In the genomic region with DNA sequence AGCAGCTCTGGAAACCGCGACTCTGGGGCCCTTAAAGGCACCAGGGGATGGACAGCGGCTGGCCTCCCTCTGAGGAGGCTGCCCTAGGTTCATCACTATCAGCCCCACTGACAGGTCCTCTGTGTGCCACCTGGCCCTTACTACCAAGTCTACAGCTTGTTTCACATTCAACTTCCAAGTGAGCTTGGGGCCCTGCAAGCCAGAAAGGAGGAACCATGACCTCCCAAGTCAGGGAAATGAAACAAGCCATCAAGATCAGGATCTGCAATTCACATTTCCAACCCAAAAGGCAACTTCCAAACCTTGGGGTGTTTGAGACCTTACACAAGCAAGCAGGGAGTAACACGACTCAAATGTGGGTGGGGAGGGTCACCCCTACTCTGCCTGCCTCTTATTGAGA, we compare ENCODE assay signal across 12 mouse cellular contexts. TPM values are rescaled to one million over a fixed set of nuclear protein-coding genes. Genes with fewer than 3 reads are reported as not detected.
DNase-seq lines count a peak whose midpoint lies in the region; ATAC-seq and TF ChIP-seq lines count a peak whose summit lies in the region.
"Had no signal": no experiment of that assay in that cellular context is flagged by ENCODE, and none has a peak within 500 bp of the region (broad histone marks: within the 10 kb centered on the region; RNA-seq: fewer than 3 reads in every experiment).

No protein-coding gene starts in this region.

- 67% methylated on average over 4 of the region's 4 CpGs for WGBS in liver, postnatal 0 days (ENCODE audit: insufficient replicate concordance)
- 41% methylated on average over 4 of the region's 4 CpGs for WGBS in liver, embryonic 12.5 days (ENCODE audit: insufficient replicate concordance)
- WGBS in forebrain, embryonic 14.5 days, result 40% methylated on average over 4 of the region's 4 CpGs
- 68% methylated on average over 4 of the region's 4 CpGs for WGBS in limb, embryonic 11.5 days
- WGBS in neural tube, embryonic 14.5 days, result 40% methylated on average over 4 of the region's 4 CpGs

- peaks cover 5% of the 10 kb centered on the region; the same call in 1 of the 2 replicates for H3K4me1 ChIP-seq in liver, postnatal 0 days (ENCODE audit: insufficient read depth)
- peaks cover 14% of the 10 kb centered on the region for H3K4me1 ChIP-seq in liver, embryonic 12.5 days
- H3K4me1 ChIP-seq in forebrain, embryonic 14.5 days (ENCODE audit: control insufficient read depth, insufficient read depth, low read length), result peaks cover 19% of the 10 kb centered on the region
- peaks cover 12% of the 10 kb centered on the region for H3K4me1 ChIP-seq in limb, embryonic 11.5 days (ENCODE audit: control insufficient read depth, insufficient read depth, low read length)
- H3K4me1 ChIP-seq in neural tube, embryonic 14.5 days (ENCODE audit: control insufficient read depth, insufficient read depth, low read length), result peaks cover 21% of the 10 kb centered on the region; the same call in 1 of the 2 replicates

- DNase-seq in liver, postnatal 0 days, result no peak
- DNase-seq in forebrain, embryonic 14.5 days (ENCODE audit: low spot score), result no peak
- no peak for DNase-seq in limb, embryonic 11.5 days (ENCODE audit: low spot score)
- DNase-seq in gastrocnemius, adult 18-20 months (ENCODE audit: low spot score), result no peak
- DNase-seq in left cerebral cortex, adult 8-10 months (ENCODE audit: low spot score in 2 of 2), result no peak
- DNase-seq: kidney, postnatal 14 days; liver, embryonic 13.5 days had no signal

- peaks cover 7% of the 10 kb centered on the region; the same call in 1 of the 2 replicates for H3K27me3 ChIP-seq in liver, postnatal 0 days (ENCODE audit: insufficient read depth, low read length)
- H3K27me3 ChIP-seq in liver, embryonic 12.5 days (replicated peaks), result peaks cover 41% of the 10 kb centered on the region
- no peaks in the 10 kb centered on the region for H3K27me3 ChIP-seq in forebrain, embryonic 14.5 days (replicated peaks; ENCODE audit: control insufficient read depth, insufficient read depth, low read length)
- H3K27me3 ChIP-seq in limb, embryonic 11.5 days (ENCODE audit: control insufficient read depth, insufficient read depth, low read length), result no peaks in the 10 kb centered on the region
- no peaks in the 10 kb centered on the region for H3K27me3 ChIP-seq in neural tube, embryonic 14.5 days (ENCODE audit: control insufficient read depth, insufficient read depth, low read length)

- no peaks in the 10 kb centered on the region for H3K9me3 ChIP-seq in liver, postnatal 0 days (ENCODE audit: low read length)
- H3K9me3 ChIP-seq in liver, embryonic 12.5 days (replicated peaks), result no peaks in the 10 kb centered on the region
- no peaks in the 10 kb centered on the region for H3K9me3 ChIP-seq in forebrain, embryonic 14.5 days (replicated peaks; ENCODE audit: control insufficient read depth, low read length)
- H3K9me3 ChIP-seq in limb, embryonic 11.5 days (ENCODE audit: control insufficient read depth, low read length), result no peaks in the 10 kb centered on the region
- no peaks in the 10 kb centered on the region for H3K9me3 ChIP-seq in neural tube, embryonic 14.5 days (ENCODE audit: control insufficient read depth, low read length)
- H3K9me3 ChIP-seq: liver, embryonic 13.5 days had no signal

- peak overlapping the region; percentile 6; the same call in 1 of the 2 replicates for H3K4me2 ChIP-seq in liver, postnatal 0 days (ENCODE audit: low read depth, low read length)
- no peak overlapping the region for H3K4me2 ChIP-seq in liver, embryonic 12.5 days
- H3K4me2 ChIP-seq in forebrain, embryonic 14.5 days (ENCODE audit: low read length), result peak overlapping the region; percentile 72
- peak overlapping the region; percentile 76 for H3K4me2 ChIP-seq in limb, embryonic 11.5 days (ENCODE audit: low read depth, severe bottlenecking)
- peak overlapping the region; percentile 51 for H3K4me2 ChIP-seq in neural tube, embryonic 14.5 days (ENCODE audit: low read depth, low read length)

- H3K4me3 ChIP-seq in liver, postnatal 0 days (ENCODE audit: low read depth, low read length), result no peak overlapping the region
- no peak overlapping the region for H3K4me3 ChIP-seq in liver, embryonic 12.5 days
- H3K4me3 ChIP-seq in forebrain, embryonic 14.5 days (ENCODE audit: low read depth, low read length), result peak overlapping the region; percentile 87
- H3K4me3 ChIP-seq in limb, embryonic 11.5 days (ENCODE audit: low read depth, low read length), result peak overlapping the region; percentile 89
- peak overlapping the region; percentile 60 for H3K4me3 ChIP-seq in neural tube, embryonic 14.5 days (ENCODE audit: low read depth, low read length)
- H3K4me3 ChIP-seq: liver, embryonic 13.5 days had no signal

- H3K9ac ChIP-seq in liver, postnatal 0 days (replicated peaks), result no peak overlapping the region
- H3K9ac ChIP-seq in liver, embryonic 12.5 days, result no peak overlapping the region
- H3K9ac ChIP-seq in forebrain, embryonic 14.5 days (ENCODE audit: low read length), result peak overlapping the region; percentile 90
- H3K9ac ChIP-seq in limb, embryonic 11.5 days (ENCODE audit: low read length), result 0 out of 2 replicates have a peak overlapping the region, but pooled peaks have one; percentile 81
- 0 out of 2 replicates have a peak overlapping the region, but pooled peaks have one; percentile 71 for H3K9ac ChIP-seq in neural tube, embryonic 14.5 days (replicated peaks; ENCODE audit: low read depth, low read length)
- H3K9ac ChIP-seq: liver, embryonic 13.5 days had no signal

- H3K27ac ChIP-seq in liver, postnatal 0 days (ENCODE audit: low read depth), result no peak overlapping the region
- H3K27ac ChIP-seq in liver, embryonic 12.5 days, result no peak overlapping the region
- no peak overlapping the region for H3K27ac ChIP-seq in forebrain, embryonic 14.5 days (ENCODE audit: low read depth, low read length)
- H3K27ac ChIP-seq in limb, embryonic 11.5 days (replicated peaks; ENCODE audit: low read depth, low read length), result no peak overlapping the region
- no peak overlapping the region for H3K27ac ChIP-seq in neural tube, embryonic 14.5 days (ENCODE audit: low read depth, low read length)
- H3K27ac ChIP-seq: liver, embryonic 13.5 days had no signal

- no peak for TF ChIP-seq CTCF in liver, postnatal 0 days (IDR thresholded peaks at IDR 0.05; ENCODE audit: low read depth)

- H3K36me3 ChIP-seq in liver, postnatal 0 days (replicated peaks; ENCODE audit: insufficient read depth, low read length), result no peaks in the 10 kb centered on the region
- no peaks in the 10 kb centered on the region for H3K36me3 ChIP-seq in liver, embryonic 12.5 days
- H3K36me3 ChIP-seq in forebrain, embryonic 14.5 days (ENCODE audit: control insufficient read depth, insufficient read depth, low read length), result peaks cover 8% of the 10 kb centered on the region; the same call in 1 of the 2 replicates
- H3K36me3 ChIP-seq in limb, embryonic 11.5 days (ENCODE audit: control insufficient read depth, insufficient read depth, low read length), result no peaks in the 10 kb centered on the region; the same call in none of the 2 replicates
- no peaks in the 10 kb centered on the region for H3K36me3 ChIP-seq in neural tube, embryonic 14.5 days (ENCODE audit: control insufficient read depth, insufficient read depth, low read length)
- H3K36me3 ChIP-seq: liver, embryonic 13.5 days had no signal

- no peak for ATAC-seq in liver, postnatal 0 days
- ATAC-seq in liver, embryonic 12.5 days, result no peak
- no peak for ATAC-seq in forebrain, embryonic 14.5 days
- no peak for ATAC-seq in limb, embryonic 11.5 days (ENCODE audit: insufficient number of reproducible peaks, low FRiP score, low TSS enrichment, low read depth)
- ATAC-seq in neural tube, embryonic 14.5 days (ENCODE audit: low read depth), result no peak

- no peak for TF ChIP-seq EP300 in liver, postnatal 0 days (IDR thresholded peaks at IDR 0.05; ENCODE audit: low read depth)

RNA-seq across cellular contexts. Expression of a gene that starts 40.7 kb away (rescaled TPM):
- polyA plus RNA-seq in liver, postnatal 0 days (2015; fragmentation: Nextera tagmentation; extraction: Ambion mirVana), result not detected in 2 replicates
- not detected in 2 replicates for polyA plus RNA-seq in liver, embryonic 12.5 days (2016; fragmentation: Nextera tagmentation; extraction: Ambion mirVana)
- not detected in 2 replicates for polyA plus RNA-seq in forebrain, embryonic 14.5 days (2014; fragmentation: Nextera tagmentation; extraction: Ambion mirVana)
- not detected in 2 replicates for polyA plus RNA-seq in limb, embryonic 11.5 days (2014; fragmentation: Nextera tagmentation; extraction: Ambion mirVana)
- not detected in 2 replicates for polyA plus RNA-seq in neural tube, embryonic 14.5 days (2014; fragmentation: Nextera tagmentation; extraction: Ambion mirVana)
- total RNA-seq in gastrocnemius, adult 18-20 months (2021), result not detected
- total RNA-seq in left cerebral cortex, adult 8-10 months (2022), result not detected
- total RNA-seq: adrenal gland, adult 18-20 months; gastrocnemius, adult 8-10 months; MEL had no signal
- polyA plus RNA-seq: liver, embryonic 13.5 days had no signal

RNA-seq across cellular contexts. Expression of a gene that starts 42.3 kb away (rescaled TPM):
- polyA plus RNA-seq in liver, postnatal 0 days (2015; fragmentation: Nextera tagmentation; extraction: Ambion mirVana), result 0.07 and 0.09 TPM in 2 replicates
- 0.06 TPM in 1 of 2 replicates, not detected in the other for polyA plus RNA-seq in liver, embryonic 12.5 days (2016; fragmentation: Nextera tagmentation; extraction: Ambion mirVana)
- 5.9 and 6.4 TPM in 2 replicates for polyA plus RNA-seq in forebrain, embryonic 14.5 days (2014; fragmentation: Nextera tagmentation; extraction: Ambion mirVana)
- polyA plus RNA-seq in limb, embryonic 11.5 days (2014; fragmentation: Nextera tagmentation; extraction: Ambion mirVana), result 0.56 and 0.72 TPM in 2 replicates
- 9.0 and 10.0 TPM in 2 replicates for polyA plus RNA-seq in neural tube, embryonic 14.5 days (2014; fragmentation: Nextera tagmentation; extraction: Ambion mirVana)
- not detected for total RNA-seq in gastrocnemius, adult 18-20 months (2021)
- under 1 TPM in 1 of 4 experiments, not detected in 3; 0.32 TPM for total RNA-seq in left cerebral cortex, adult 8-10 months (2022)
- total RNA-seq: gastrocnemius, adult 8-10 months had no signal
- polyA plus RNA-seq: liver, embryonic 13.5 days had no signal

Comparison
In these comparisons a context has a peak if more than half of its experiments do, and no peak if none do; other contexts are left out.
1. H3K4me3 ChIP-seq: peak in forebrain, embryonic 14.5 days (single experiment), limb, embryonic 11.5 days (single experiment) and neural tube, embryonic 14.5 days (single experiment); none in liver, postnatal 0 days (single experiment) and liver, embryonic 12.5 days (single experiment).
2. H3K9ac ChIP-seq: peak in forebrain, embryonic 14.5 days (single experiment), limb, embryonic 11.5 days (single experiment) and neural tube, embryonic 14.5 days (single experiment); none in liver, postnatal 0 days (single experiment) and liver, embryonic 12.5 days (single experiment).